Mouse (Mus musculus) ES-E14 (cell line): Measurements from ENCODE around the gene Kiss1r.

ENCODE experiments used
- CHD2 ChIP-seq: IDR thresholded peaks from 2 replicates; pipeline ENCODE4 v1.6.1; 2014; ENCODE audit warnings: mild to moderate bottlenecking, low read depth, low read length, inconsistent platforms
- HCFC1 ChIP-seq: IDR thresholded peaks from 2 replicates; pipeline ENCODE4 v1.6.1; 2012; ENCODE audit warnings: low read length, inconsistent platforms, borderline replicate concordance; ENCODE audit not compliant: insufficient read depth
- MAFK ChIP-seq: IDR thresholded peaks from 2 replicates; pipeline ENCODE4 v1.6.1; 2014; ENCODE audit warnings: mild to moderate bottlenecking, low read depth, low read length, inconsistent platforms; ENCODE audit not compliant: insufficient read depth
- ZC3H11A ChIP-seq: IDR thresholded peaks from 2 replicates; pipeline ENCODE4 v1.6.1; 2012; ENCODE audit warnings: low read depth, mild to moderate bottlenecking, inconsistent platforms, low read length, borderline replicate concordance

GRCm38 (mm10) chr10:79943471-79943901, 26.7 kb downstream of the Kiss1r start:
- TF ChIP-seq ZC3H11A, result no peak
- TF ChIP-seq HCFC1, result no peak
- TF ChIP-seq CHD2, result no peak
- no peak for TF ChIP-seq MAFK
